Mouse (Mus musculus) leukemia stem cell, adult 10-12 weeks (primary cell): ENCODE results near the gene Scrn3. TPM values are rescaled to one million over a fixed set of nuclear protein-coding genes. Genes with fewer than 3 reads are reported as not detected.

Source experiments
- polyA plus RNA-seq: library from polyadenylated mRNA; stranded (reverse); fragments of >175 nt; gene quantifications from 2 replicates; pipeline ENCODE4 v1.2.3, GENCODE M21; 2012; ENCODE audit warnings: low replicate concordance

Gene Scrn3
- polyA plus RNA-seq = 0.63 and 3.1 TPM in 2 replicates

DNA sequence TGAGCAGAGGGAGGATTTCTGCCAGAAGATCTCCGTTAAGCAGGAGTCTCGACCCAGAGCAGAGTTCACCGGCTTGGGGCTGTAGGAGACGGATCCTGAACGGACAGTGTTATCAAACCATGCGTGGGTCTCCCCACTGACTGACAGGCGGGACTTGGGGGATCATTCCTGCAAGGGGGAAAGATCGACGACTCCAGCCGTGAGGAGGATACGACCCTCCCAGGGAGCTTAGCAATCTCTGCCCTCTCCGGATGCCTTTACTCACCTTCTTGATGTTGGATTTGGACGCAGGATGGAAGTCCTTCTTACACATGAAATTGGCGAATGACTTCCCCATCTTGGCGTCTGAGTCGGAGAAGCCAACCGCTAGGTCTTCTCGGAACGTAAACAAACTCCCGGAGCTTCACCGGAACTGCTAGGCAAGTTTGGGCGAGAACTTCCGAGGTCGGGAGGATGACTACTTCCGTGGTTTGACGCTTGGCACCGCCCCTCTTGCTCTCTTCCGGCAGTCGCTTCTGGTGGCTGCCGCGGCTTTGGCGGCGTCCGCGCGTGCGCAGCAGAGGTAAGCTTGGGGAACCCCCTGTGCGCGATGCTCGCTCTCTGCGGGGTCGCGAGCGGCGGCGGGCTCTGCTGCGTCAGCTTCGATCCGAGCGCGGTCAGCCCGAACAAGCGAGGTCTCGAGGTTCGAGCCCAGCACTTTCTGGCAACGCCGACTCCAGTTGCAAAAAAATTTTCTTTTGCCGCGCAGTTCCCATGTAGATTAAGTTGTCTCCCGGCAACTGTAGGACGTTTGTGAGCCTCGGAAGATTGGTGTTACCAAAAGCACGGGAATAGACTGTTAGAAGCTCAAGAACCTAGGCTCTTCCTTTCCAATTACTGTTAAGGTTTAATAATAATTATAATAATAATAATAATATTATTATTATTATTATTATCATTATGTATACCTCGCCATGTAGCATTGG is at the start of gene Scrn3, which contains the start of gene Cir1:
Gene Scrn3 (plus strand): TSS at position 450 of the 965 bp plus-strand sequence.
Gene Cir1 (minus strand): TSS at position 550 of the 965 bp plus-strand sequence.

DNA sequence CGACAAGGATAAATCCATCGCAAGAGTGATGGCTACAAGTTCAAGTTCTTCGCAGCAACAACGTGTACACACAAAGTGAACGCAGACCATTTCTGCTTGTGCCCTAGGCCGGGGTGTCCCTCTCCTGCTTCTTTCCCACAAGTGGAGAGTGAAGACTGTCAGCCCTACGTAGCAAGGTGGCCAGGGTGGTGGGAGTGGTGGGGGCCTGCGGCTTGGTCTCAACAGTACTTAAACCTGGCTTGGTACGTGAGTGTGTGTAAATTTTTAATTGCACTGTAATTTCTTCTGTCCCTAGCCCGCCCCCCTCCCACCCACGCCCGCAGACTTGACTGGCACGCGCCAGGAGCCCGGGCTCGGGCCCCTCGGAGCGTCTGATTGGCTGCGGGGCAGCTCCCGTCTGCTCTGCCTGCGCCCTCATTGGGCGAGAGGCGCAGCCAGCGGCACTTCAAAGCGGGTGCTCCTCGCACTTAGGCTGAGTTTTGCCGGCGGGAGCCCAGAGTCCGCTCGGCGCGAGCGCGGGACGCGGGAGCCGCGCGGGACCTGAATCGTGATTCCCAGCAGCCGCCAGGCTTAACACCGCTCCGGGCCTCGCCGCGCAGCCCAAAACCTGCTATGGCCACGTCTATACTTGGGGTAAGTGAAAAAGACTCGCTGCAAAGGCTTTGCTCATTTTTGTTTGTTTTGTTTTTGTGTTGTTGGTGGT is 40.8 kb upstream of the Scrn3 start, which contains the start of gene Sp9:
Gene Sp9 (plus strand): TSS at position 467 of the 703 bp plus-strand sequence.

DNA sequence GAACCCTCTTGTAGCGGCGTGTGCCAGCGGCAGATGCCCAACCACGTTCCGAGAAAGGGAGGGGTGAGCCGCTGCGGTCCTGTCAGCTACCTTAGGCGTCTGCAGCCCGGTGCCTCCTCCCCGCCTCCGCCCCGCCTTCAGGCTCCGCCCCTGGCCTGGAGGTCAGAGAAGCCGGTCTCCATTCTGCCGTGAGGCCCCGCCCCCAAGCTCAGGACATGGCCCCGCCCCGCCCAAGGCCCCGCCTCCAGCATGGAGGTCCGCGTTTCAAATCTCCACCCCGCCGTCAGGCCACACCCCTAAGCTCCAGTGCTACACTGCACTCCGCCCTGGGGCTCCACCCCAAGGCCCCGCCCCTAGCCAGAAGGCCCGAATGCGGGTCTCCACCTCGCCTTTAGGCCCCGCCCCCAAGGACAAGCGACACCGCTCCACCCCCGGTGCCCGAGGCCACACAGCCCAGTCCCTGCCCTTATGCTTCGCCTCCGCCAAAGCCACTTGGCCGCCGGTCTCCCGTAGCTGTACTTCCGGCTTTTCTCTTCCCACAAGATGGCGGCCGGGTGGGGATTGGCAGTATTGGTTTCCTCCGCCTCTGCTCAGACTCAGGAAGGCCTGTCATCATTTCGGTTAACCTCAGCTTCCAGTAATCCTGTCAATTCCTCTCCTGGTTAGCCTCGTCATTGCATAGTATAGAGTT is 74.1 kb downstream of the Scrn3 start, which contains the start of gene Gpr155:
Gene Gpr155 (minus strand): TSS at position 217 of the 691 bp plus-strand sequence.

Other genes with a start within 250 kb of the Scrn3 start
- 28.8 and 65.9 TPM in 2 replicates for gene Ola1, start 93.7 kb upstream of the Scrn3 start, polyA plus RNA-seq
- gene Sp9, start 40.7 kb upstream of the Scrn3 start, polyA plus RNA-seq = 0.20 and 0.29 TPM in 2 replicates
- 4.7 and 5.0 TPM in 2 replicates for gene Cir1, start 100 bp downstream of the Scrn3 start, polyA plus RNA-seq
- gene Gpr155, start 74.0 kb downstream of the Scrn3 start, polyA plus RNA-seq = 1.3 and 4.1 TPM in 2 replicates
- 223 and 501 TPM in 2 replicates for gene Wipf1, start 217.1 kb downstream of the Scrn3 start, polyA plus RNA-seq